Mouse (Mus musculus) cerebellum, postnatal 14 days (tissue): ENCODE results near the gene Sdc3.

ENCODE experiments used
- DNase-seq, 2 experiments: peaks; one replicate each; pipeline ENCODE4 v3.0.0; 2021; ENCODE audit warnings: mixed read lengths in 2 of 2

Gene Sdc3

DNA sequence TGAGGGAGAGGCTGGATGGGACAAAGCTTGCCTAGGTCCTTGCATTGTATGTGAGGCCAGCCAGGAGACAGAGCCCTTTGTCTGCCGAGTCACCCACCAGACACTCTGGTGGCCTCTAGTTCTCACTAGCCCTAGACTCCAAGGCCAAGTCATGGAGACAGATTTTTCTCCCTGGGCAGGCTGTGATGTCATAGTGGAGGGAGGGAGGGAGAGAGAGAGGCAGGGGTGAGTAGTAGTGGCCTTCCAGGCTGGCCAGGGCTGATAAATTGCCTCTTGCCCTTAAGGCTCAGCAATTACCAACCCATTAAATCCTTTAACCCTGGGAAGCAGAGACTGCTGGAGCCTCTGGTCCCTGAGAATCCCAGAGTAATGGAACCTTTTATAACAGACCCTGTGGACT, 41.8 kb downstream of the Sdc3 start:
- no peak for DNase-seq

- DNase-seq, result no peak
Measured at GRCm38 (mm10) chr4:130835550-130835949, 43.2 kb downstream of the Sdc3 start.

- peak; percentile 25 to 40 for DNase-seq
Measured at GRCm38 (mm10) chr4:130836281-130837061, 44.1 kb downstream of the Sdc3 start.

GRCm38 (mm10) chr4:130838585-130838984, 46.2 kb downstream of the Sdc3 start:
- no peak for DNase-seq

GRCm38 (mm10) chr4:130841107-130841840, 48.9 kb downstream of the Sdc3 start:
- DNase-seq, result peak; percentile 56 to 77

- no peak for DNase-seq
Measured at GRCm38 (mm10) chr4:130848814-130849213, 56.5 kb downstream of the Sdc3 start.

GRCm38 (mm10) chr4:130857661-130858060, 65.3 kb downstream of the Sdc3 start:
- no peak for DNase-seq

GRCm38 (mm10) chr4:130858880-130859279, 66.5 kb downstream of the Sdc3 start:
- DNase-seq, result no peak

- DNase-seq, result no peak
Measured at GRCm38 (mm10) chr4:130859467-130859866, 67.1 kb downstream of the Sdc3 start.

DNA sequence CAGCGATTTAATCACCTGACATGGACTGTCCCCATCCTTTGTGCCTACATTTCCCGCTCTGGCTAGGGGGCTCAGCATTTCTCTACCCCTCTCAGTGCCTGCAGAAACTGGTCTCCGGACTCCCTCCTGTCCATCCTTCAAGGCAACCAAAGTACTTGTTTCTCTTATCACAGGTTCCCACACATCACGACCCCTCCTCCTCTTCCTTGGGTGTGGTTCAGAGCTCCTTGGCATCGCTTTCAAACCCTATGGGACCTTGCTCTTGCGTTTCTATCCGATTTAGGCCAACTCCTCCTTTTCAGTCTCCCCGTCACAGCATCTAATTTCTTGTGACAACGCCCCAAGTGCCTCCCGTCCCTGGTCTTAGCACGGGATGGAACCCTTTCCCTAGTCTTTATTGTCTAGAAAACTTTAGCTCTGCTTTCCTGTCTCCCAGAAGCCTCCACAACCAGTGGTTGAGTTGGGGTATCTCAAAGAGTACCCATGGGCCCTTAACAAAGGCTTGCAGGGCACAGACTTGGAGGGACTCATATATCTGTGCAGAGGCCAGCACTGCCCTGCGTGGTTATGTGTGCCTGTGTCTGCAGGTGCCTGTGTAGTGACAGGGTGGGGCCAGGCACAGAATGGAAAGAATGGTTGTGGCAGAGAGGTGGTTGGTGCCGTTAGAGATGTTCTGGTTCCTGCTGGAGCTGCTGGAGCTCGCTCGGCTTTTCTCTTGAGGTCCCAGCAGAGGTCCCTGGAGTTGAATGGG, 68.7 kb downstream of the Sdc3 start:
- no peak for DNase-seq

- DNase-seq, result peak; percentile 96 to 98
Measured at GRCm38 (mm10) chr4:130861653-130862208, 69.4 kb downstream of the Sdc3 start.

GRCm38 (mm10) chr4:130862538-130862937, 70.2 kb downstream of the Sdc3 start:
- no peak for DNase-seq

GRCm38 (mm10) chr4:130865460-130865859, 73.1 kb downstream of the Sdc3 start:
- DNase-seq, result no peak

DNA sequence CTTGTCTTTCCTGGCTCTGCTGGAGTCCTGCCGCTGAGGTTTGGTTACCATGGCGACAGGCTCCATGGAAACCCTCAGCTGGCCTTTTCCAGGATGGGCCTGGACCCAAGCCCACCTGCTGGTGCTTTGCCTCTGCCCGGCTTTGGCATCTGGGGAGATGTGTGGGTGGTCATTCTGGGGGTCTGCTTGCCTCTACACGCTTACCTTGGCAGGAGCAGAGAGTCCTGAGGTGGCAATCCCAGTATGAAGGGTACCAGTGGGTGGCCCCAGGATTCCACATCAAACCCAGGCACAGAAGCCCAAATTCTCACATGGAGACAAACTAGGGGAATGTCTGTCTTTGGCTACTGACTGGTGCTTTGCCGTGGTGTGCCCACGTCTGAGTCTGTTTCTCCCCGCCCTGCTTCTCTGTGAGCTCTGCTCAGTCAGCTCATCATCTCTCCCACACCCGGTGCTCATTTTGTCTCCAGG, 73.6 kb downstream of the Sdc3 start:
- DNase-seq, result peak; percentile 79 to 87

GRCm38 (mm10) chr4:130867940-130868339, 75.6 kb downstream of the Sdc3 start:
- no peak for DNase-seq

DNA sequence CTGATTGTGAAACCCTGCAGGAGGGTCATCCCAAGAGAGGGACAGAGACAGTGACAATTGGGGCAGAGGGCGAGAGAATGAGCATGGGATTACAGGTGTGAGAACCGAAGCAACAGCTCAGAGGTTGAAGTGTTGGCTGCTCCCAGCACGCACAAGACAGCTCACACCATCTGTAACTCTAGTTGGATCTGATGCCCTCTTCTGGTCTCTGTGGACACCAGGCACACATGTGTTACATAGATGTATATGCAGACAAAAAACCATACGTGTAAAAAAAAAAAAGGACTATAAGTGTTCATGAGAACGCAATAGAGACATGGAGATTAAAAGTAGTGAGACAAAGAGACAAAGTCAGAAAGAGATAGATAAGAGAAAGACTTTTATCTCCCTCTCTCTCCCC, 76.5 kb downstream of the Sdc3 start:
- DNase-seq, result no peak

GRCm38 (mm10) chr4:130872414-130872813, 80.1 kb downstream of the Sdc3 start:
- DNase-seq, result no peak

- DNase-seq, result peak in 1 of 2 experiments; percentile 74
Measured at GRCm38 (mm10) chr4:130873440-130873839, 81.1 kb downstream of the Sdc3 start.

- peak; percentile 89 to 91 for DNase-seq
Measured at GRCm38 (mm10) chr4:130874601-130875000, 82.3 kb downstream of the Sdc3 start.
